Mouse (Mus musculus) liver, embryonic 14.5 days (tissue): ENCODE results near the gene Dennd1a. TPM values are rescaled to one million over a fixed set of nuclear protein-coding genes. Genes with fewer than 3 reads are reported as not detected.

Experiments
- ATAC-seq: fragments of 200-750 bp; cut with Nextera tagmentation; 2 replicates; pipeline ENCODE4 v1.8.0; 2017; ENCODE audit warnings: moderate number of reproducible peaks, mild to moderate bottlenecking, moderate library complexity; ENCODE audit not compliant: insufficient read depth
- DNase-seq, 3 experiments: peaks; one replicate each; pipeline ENCODE4 v3.0.0-alpha.2; 2012 to 2013; ENCODE audit warnings: low read depth in 3 of 3, low spot score in 3 of 3
- H3K27ac ChIP-seq: fragments of 300-500 bp; sonication (generic); 2 replicates; pipeline ENCODE4 v1.5.1; 2014; ENCODE audit warnings: moderate library complexity, mild to moderate bottlenecking, control low read depth, inconsistent platforms
- H3K27me3 ChIP-seq: fragments of 300-500 bp; sonication (generic); 2 replicates; pipeline ENCODE4 v1.6.1; 2014; ENCODE audit warnings: mild to moderate bottlenecking, low read length, moderate library complexity; ENCODE audit not compliant: control insufficient read depth, insufficient read depth
- H3K36me3 ChIP-seq: fragments of 300-500 bp; sonication (generic); replicated peaks from 2 replicates; pipeline ENCODE4 v1.6.1; 2014; ENCODE audit warnings: low read depth; ENCODE audit not compliant: control insufficient read depth, insufficient read depth
- H3K4me1 ChIP-seq, 2 experiments: fragments of 200-500 bp in 1 of 2; fragments of 300-500 bp in 1 of 2; sonication (generic) in 1 of 2; replicated peaks; 2 replicates each; pipeline ENCODE4 v1.6.1; 2012 to 2014; ENCODE audit warnings: antibody characterized with exemption in 1 of 2, inconsistent platforms in 1 of 2, low read length in 1 of 2; ENCODE audit not compliant: control insufficient read depth in 2 of 2, insufficient read depth in 2 of 2
- H3K4me2 ChIP-seq: fragments of 300-500 bp; sonication (generic); 2 replicates; pipeline ENCODE4 v1.6.1; 2014; ENCODE audit warnings: low read depth, mild to moderate bottlenecking, control low read depth, moderate library complexity
- H3K4me3 ChIP-seq, 2 experiments: fragments of 200-500 bp in 1 of 2; fragments of 300-500 bp in 1 of 2; sonication (generic) in 1 of 2; 2 replicates each; pipeline ENCODE4 v1.5.1; 2012 to 2014; ENCODE audit warnings: low read depth in 2 of 2, low read length in 2 of 2, mild to moderate bottlenecking in 2 of 2, control low read depth in 1 of 2, inconsistent platforms in 1 of 2, moderate library complexity in 1 of 2; ENCODE audit not compliant: insufficient read depth in 1 of 2
- H3K9ac ChIP-seq: fragments of 300-500 bp; sonication (generic); replicated peaks from 2 replicates; pipeline ENCODE4 v1.6.1; 2014; ENCODE audit warnings: mild to moderate bottlenecking, control low read depth, moderate library complexity
- H3K9me3 ChIP-seq: fragments of 300-500 bp; sonication (generic); 2 replicates; pipeline ENCODE4 v1.6.1; 2016; ENCODE audit warnings: low read length, mixed read lengths; ENCODE audit not compliant: control insufficient read depth
- CTCF ChIP-seq: IDR thresholded peaks from 2 replicates; pipeline ENCODE4 v1.5.1; 2016; ENCODE audit warnings: antibody characterized with exemption, low read depth, control low read depth
- EP300 ChIP-seq: IDR thresholded peaks from 2 replicates; pipeline ENCODE4 v1.6.1; 2016; ENCODE audit warnings: antibody characterized with exemption, low read depth
- WGBS: fragments of 180-500 bp; shearing (Covaris S2); extraction: QIAGEN DNeasy Blood & Tissue Kit; methylation state at CpG from one replicate; pipeline ENCODE4 v1.1.7; 2014; ENCODE audit not compliant: insufficient replicate concordance; 5-methylcytosine and 5-hydroxymethylcytosine counted together
- polyA plus RNA-seq, 2 experiments: library from polyadenylated mRNA; depleted of rRNA in 1 of 2; stranded (reverse) in 1 of 2; unstranded in 1 of 2; fragments of >200 nt; fragmentation: Nextera tagmentation in 1 of 2; extraction: Ambion mirVana in 1 of 2; gene quantifications; 2 replicates each; pipeline versions ENCODE4 v1.2.1 to v1.2.3; 2012 to 2014

The Dennd1a gene
- polyA plus RNA-seq, 2 experiments, result 5.5 to 6.5 TPM

DNA sequence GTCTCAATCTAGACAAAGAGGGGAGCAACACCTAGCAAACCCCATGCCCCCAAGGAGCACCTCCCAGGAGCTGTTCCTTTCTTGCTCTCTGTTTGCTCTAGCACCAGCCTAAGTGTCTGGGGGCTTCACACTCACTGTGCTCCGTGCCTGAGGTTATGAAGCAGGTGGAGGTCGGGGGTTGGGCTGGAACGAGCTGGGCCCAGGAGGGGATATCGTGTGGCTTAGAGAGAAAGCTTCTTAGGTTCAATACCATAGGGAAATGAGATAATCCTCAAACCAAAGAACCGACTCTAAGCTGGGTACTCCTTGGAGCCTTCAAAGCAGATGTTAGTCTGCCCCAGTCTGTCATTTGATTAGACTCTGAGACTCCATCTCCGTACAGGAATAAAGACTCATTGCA is 261.6 kb downstream of the Dennd1a start:
- TF ChIP-seq EP300, result no peak
- no peak for TF ChIP-seq CTCF
- H3K27me3 ChIP-seq, result no peaks in the 10 kb centered on the region
- no peak overlapping the region for H3K4me2 ChIP-seq
- no peak overlapping the region for H3K4me3 ChIP-seq
- WGBS, result 69% methylated on average over 6 of the region's 6 CpGs
- H3K9me3 ChIP-seq, result no peaks in the 10 kb centered on the region
- no peak for ATAC-seq
- H3K9ac ChIP-seq, result no peak overlapping the region
- no peaks in the 10 kb centered on the region for H3K36me3 ChIP-seq
- H3K4me1 ChIP-seq, result no peaks in the 10 kb centered on the region
- H3K27ac ChIP-seq, result no peak overlapping the region
- no peak for DNase-seq

DNA sequence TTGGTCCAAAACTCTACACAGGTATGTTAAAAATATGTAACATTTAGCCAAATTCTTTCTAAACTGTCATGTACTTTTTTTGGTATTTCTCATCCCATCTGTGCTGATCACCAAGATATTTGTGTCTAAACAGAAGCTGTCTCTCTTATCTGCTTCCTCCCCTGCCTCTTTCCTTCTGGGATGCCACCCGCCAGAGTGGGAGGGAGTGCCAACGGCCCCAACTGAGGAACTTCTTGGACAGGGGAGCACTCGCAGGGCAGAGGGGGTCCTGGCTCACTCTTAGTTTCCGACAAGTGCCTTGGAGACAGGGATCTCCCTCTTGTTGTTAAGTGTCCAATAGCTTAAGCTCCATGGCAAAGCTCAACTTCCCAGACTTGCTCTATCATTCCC is 263.5 kb downstream of the Dennd1a start:
- Histone ChIP-seq H3K9ac (no peak overlapping the region), H3K4me3 (no peak overlapping the region), H3K9me3 (no peaks in the 10 kb centered on the region), H3K4me2 (no peak overlapping the region), H3K4me1 (no peaks in the 10 kb centered on the region), H3K27me3 (no peaks in the 10 kb centered on the region), H3K27ac (no peak overlapping the region), H3K36me3 (no peaks in the 10 kb centered on the region)
- 55% methylated on average over 4 of the region's 4 CpGs for WGBS
- no peak for TF ChIP-seq CTCF
- no peak for TF ChIP-seq EP300
- DNase-seq (no peak), ATAC-seq (no peak)

DNA sequence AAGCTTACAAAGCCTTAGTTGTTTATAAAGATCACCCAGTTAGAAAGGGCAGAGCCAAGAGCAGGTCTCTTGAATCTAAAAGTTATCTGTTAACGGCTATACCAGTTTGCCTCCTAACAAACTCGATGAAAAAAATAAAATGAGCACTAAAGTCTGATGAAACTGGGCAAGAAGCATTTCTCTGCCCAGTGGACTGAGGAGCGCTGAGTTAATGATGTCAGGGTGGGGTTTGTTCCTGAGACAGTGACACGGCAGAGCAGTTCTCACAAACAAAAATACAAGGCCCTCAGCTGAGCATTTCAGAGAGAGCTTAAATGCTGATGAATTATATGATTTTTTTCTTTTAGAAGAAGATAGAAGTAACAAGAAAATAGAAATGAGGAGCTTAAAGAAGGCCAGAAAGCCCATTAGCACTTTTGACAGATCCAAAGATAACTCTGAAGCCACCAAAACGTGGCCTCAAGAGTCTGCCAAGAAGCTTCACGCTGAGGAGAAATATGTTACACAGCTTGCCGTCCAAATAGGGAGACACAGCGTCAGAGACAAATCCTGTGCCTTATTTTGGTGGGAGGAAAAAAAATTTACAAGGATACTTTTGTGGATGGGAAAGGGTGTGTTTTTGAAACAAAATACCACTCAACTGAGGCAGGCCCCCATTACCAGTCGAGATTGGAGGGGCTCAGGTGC is 264.0 kb downstream of the Dennd1a start:
- TF ChIP-seq EP300 (no peak), CTCF (no peak)
- no peaks in the 10 kb centered on the region for H3K9me3 ChIP-seq
- H3K9ac ChIP-seq, result no peak overlapping the region
- WGBS, result 69% methylated on average over 9 of the region's 9 CpGs
- ATAC-seq (no peak), DNase-seq (no peak)
- H3K27me3 ChIP-seq, result no peaks in the 10 kb centered on the region
- no peak overlapping the region for H3K4me3 ChIP-seq
- H3K4me2 ChIP-seq, result no peak overlapping the region
- H3K4me1 ChIP-seq, result no peaks in the 10 kb centered on the region
- no peak overlapping the region for H3K27ac ChIP-seq
- no peaks in the 10 kb centered on the region for H3K36me3 ChIP-seq

DNA sequence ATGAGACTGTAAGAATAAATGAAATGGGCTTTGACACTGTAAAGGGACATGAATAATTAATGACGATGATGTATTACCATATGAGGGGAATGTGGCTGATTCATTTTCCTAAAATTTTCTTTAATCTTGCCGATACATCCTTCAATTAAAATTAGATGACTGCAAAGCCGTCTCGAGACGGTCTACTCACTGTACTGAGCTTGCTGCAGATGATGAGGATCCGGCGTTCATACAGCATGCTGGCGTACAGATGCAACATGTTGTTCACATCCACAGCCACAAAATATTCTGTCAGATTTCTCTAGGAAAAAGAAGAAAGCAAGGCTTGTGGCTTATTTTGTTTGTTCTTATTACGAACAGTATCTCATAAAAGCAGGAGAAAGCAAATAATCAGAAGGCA is 266.0 kb downstream of the Dennd1a start:
- Histone ChIP-seq H3K9me3 (no peaks in the 10 kb centered on the region), H3K9ac (no peak overlapping the region), H3K4me1 (no peaks in the 10 kb centered on the region), H3K36me3 (no peaks in the 10 kb centered on the region), H3K27ac (no peak overlapping the region), H3K4me2 (no peak overlapping the region), H3K27me3 (no peaks in the 10 kb centered on the region), H3K4me3 (no peak overlapping the region)
- TF ChIP-seq EP300 (no peak), CTCF (no peak)
- ATAC-seq (no peak), DNase-seq (no peak)
- WGBS, result 86% methylated on average over 9 of the region's 9 CpGs

DNA sequence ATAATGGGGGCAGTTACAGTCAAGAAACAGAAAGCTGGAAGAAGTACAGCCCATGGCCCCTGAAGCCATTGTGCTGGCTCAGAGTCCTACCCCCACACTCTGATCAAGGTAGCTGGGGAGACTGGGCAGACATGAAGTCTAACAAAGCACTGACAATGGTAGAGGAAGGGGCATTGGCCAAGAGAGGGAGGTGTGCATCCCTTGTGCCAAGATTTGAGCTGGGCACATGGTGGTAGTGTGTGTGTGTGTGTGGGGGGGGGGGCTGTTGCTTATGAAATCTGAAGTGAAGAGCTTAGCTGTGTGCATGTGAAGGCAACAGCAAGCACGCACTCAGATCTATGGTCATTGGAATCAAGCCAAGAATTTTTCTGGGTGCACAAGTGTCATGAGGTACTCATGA is 272.5 kb downstream of the Dennd1a start:
- DNase-seq (no peak), ATAC-seq (no peak)
- Histone ChIP-seq H3K4me3 (no peak overlapping the region), H3K27ac (no peak overlapping the region), H3K4me1 (no peaks in the 10 kb centered on the region), H3K27me3 (no peaks in the 10 kb centered on the region), H3K36me3 (no peaks in the 10 kb centered on the region), H3K4me2 (no peak overlapping the region), H3K9ac (no peak overlapping the region), H3K9me3 (no peaks in the 10 kb centered on the region)
- WGBS, result 86% methylated on average over 1 of the region's 1 CpGs
- TF ChIP-seq EP300, result no peak
- no peak for TF ChIP-seq CTCF
